19 mouse cellular contexts compared by ENCODE assay signal in genomic region chr4:64260188-64260444, GRCm38 (mm10).
"Had no signal": no experiment of that assay in that cellular context is flagged by ENCODE, and none has a peak within 500 bp of the region (broad histone marks: within the 10 kb centered on the region; RNA-seq: fewer than 3 reads in every experiment).

No protein-coding gene starts in this region.

- ATAC-seq: liver, postnatal 0 days; lung, postnatal 0 days had no signal

- H3K4me3 ChIP-seq: limb, embryonic 12.5 days; limb, embryonic 15.5 days; neural tube, embryonic 12.5 days; stomach, embryonic 15.5 days had no signal

- H3K27me3 ChIP-seq: limb, embryonic 12.5 days; limb, embryonic 15.5 days; neural tube, embryonic 12.5 days; stomach, embryonic 15.5 days had no signal

- DNase-seq: kidney, adult 9 months; kidney, postnatal 14 days; kidney, postnatal 4 days; left cerebral cortex, postnatal 4 days; liver, postnatal 0 days; lung, embryonic 14.5 days; midbrain, embryonic 14.5 days; retina, postnatal 1 day; right cerebral cortex, postnatal 25 days; spleen, adult 18-20 months; thymus, postnatal 25 days had no signal

- H3K27ac ChIP-seq: limb, embryonic 12.5 days; limb, embryonic 15.5 days; liver, embryonic 14.5 days; macrophage; neural tube, embryonic 12.5 days; stomach, embryonic 15.5 days had no signal

- H3K4me1 ChIP-seq: limb, embryonic 12.5 days; limb, embryonic 15.5 days; neural tube, embryonic 12.5 days; stomach, embryonic 15.5 days had no signal

- H3K4me2 ChIP-seq: limb, embryonic 12.5 days; limb, embryonic 15.5 days; liver, embryonic 11.5 days; lung, embryonic 14.5 days; neural tube, embryonic 12.5 days; stomach, embryonic 15.5 days had no signal

- H3K9ac ChIP-seq: limb, embryonic 12.5 days; limb, embryonic 15.5 days; liver, embryonic 14.5 days; liver, postnatal 0 days; lung, embryonic 14.5 days; neural tube, embryonic 12.5 days; stomach, embryonic 15.5 days had no signal

- H3K36me3 ChIP-seq: limb, embryonic 12.5 days; limb, embryonic 15.5 days; neural tube, embryonic 12.5 days; stomach, embryonic 15.5 days had no signal

- H3K9me3 ChIP-seq: limb, embryonic 12.5 days; limb, embryonic 15.5 days; neural tube, embryonic 12.5 days; stomach, embryonic 15.5 days had no signal
